Mouse (Mus musculus): ENCODE data around the gene Gga3. TPM values are rescaled to one million over a fixed set of nuclear protein-coding genes. Genes with fewer than 3 reads are reported as not detected.

The Gga3 gene
- polyA plus RNA-seq, 1 experiment from 2014 or later = 25.7 TPM

DNA sequence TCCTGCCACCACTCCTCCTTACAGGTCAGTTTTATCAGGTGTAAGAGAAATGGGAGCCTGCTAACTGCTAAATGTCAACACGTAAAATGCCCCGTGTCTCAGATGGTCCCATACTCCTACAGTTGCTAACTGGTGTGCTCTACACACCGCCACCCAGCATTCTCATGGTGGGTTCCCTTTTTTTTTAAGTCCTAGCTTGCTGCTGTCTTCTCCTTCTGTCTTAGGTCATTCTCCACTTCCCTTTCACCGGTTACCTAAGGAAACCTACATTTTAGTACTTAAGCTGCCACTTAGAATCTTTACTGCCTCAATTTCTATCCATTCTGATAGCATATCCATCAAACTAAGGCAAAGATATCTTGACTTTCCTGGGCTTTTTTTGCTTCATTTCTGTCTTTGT is 2.7 kb downstream of the Gga3 start:
- no peak overlapping the region for H3K27ac ChIP-seq
- DNase-seq (ENCODE audit: low spot score) = no peak
- H3K4me3 ChIP-seq = peak overlapping the region; percentile 12
- H3K27me3 ChIP-seq (ENCODE audit: insufficient read depth, poor library complexity, severe bottlenecking) = no peaks in the 10 kb centered on the region
- peaks cover 47% of the 10 kb centered on the region for H3K4me1 ChIP-seq
- H3K9me3 ChIP-seq = no peaks in the 10 kb centered on the region
- 74% methylated on average over 4 of the region's 4 CpGs for WGBS
- peaks cover 39% of the 10 kb centered on the region for H3K36me3 ChIP-seq

DNA sequence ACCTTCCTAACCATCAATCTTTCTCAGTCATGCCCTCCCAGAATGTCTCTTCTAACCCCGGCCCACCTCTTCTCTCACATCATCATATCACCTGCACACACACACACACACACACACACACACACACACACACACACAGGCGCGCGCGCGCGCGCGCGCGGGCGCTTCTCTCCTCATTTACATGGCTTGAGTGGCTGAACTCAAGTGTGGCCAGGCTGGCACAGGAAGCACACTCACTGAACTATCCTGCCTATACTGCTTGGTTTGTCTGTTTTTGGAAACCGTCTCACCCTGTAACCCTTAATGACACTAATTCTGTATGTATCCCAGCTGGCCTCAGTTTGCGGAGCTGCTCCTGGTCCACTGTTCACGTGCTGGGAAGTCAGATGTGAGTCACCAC is 3.1 kb downstream of the Gga3 start:
- H3K36me3 ChIP-seq = peaks cover 39% of the 10 kb centered on the region

DNA sequence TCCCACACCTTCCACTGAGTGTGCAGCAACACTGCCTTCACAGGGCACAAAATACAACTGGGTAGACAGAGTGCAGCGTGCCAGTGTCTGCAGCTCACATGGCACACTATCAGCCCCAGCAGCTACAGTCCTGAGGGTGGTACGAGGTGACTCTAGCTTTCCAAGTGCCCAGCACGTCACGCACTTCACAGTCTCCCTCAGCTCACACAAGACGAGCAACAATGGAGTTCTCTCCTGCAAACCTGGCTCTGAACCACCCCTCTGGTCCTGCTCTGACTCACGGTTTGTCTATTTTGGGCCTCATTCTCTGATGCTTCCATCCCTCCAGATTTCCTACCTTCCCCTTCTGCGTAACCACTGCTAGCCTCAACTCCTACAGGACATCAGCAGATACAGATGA is 4.1 kb downstream of the Gga3 start:
- Histone ChIP-seq H3K4me3 (no peak overlapping the region), H3K36me3 (peaks cover 43% of the 10 kb centered on the region), H3K4me1 (peaks cover 37% of the 10 kb centered on the region), H3K9me3 (no peaks in the 10 kb centered on the region), H3K27me3 (ENCODE audit: insufficient read depth, poor library complexity, severe bottlenecking) (no peaks in the 10 kb centered on the region), H3K27ac (no peak overlapping the region)
- no peak for DNase-seq (ENCODE audit: low spot score)
- WGBS = 86% methylated on average over 7 of the region's 7 CpGs

More for the DNA sequence above, 3.1 kb downstream of the Gga3 start:
- H3K27me3 ChIP-seq (ENCODE audit: insufficient read depth, poor library complexity, severe bottlenecking) = no peaks in the 10 kb centered on the region
- WGBS = 92% methylated on average over 15 of the region's 15 CpGs
- H3K4me3 ChIP-seq = peak overlapping the region; percentile 12
- no peaks in the 10 kb centered on the region for H3K9me3 ChIP-seq
- H3K4me1 ChIP-seq = peaks cover 47% of the 10 kb centered on the region
- H3K27ac ChIP-seq = no peak overlapping the region
- no peak for DNase-seq (ENCODE audit: low spot score)

DNA sequence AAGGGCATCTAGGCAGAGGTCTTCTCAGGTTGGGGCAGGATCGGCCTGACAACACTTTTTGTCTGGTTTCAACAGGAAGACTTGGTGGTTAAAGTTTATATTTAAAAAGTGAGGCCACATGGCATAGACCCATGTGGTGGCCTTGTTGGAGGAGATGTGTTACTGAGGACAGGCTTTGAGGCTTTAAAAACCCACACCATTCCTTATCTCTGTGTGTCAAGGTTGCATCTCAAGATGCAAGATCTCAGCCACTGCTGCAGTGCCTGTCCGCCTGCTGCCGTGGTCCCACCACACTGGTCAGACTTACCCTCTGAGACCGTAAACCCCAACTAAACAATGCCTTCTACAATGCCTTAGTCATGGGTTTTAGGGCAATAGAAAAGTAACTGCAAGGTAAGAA is 5.5 kb downstream of the Gga3 start:
- Histone ChIP-seq H3K9me3 (no peaks in the 10 kb centered on the region), H3K27ac (no peak overlapping the region), H3K27me3 (ENCODE audit: insufficient read depth, poor library complexity, severe bottlenecking) (no peaks in the 10 kb centered on the region), H3K4me3 (no peak overlapping the region), H3K36me3 (peaks cover 57% of the 10 kb centered on the region), H3K4me1 (peaks cover 35% of the 10 kb centered on the region)
- no peak for DNase-seq (ENCODE audit: low spot score)
- WGBS = 94% methylated on average over 4 of the region's 4 CpGs

DNA sequence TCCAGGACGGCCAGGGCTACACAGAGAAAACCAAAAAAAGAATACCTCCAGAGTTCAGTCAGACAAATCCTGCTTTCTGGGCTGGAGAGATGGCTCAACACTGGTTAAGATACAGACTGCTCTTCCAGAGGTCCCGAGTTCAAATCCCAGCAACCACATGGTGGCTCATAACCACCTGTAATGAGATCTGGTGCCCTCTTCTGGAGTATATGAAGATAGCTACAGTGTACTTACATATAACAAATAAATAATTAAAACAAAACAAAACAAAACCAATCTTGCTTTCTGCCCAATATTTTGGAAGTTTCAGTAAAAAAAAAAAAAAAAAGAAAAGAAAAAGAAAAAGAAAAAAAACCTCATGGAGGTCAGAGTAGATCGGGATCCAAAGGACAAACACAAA is 8.6 kb downstream of the Gga3 start:
- H3K36me3 ChIP-seq = peaks cover 81% of the 10 kb centered on the region
- WGBS = 96% methylated on average over 3 of the region's 3 CpGs
- DNase-seq (ENCODE audit: low spot score) = no peak
- no peak overlapping the region for H3K4me3 ChIP-seq
- H3K27ac ChIP-seq = no peak overlapping the region
- H3K9me3 ChIP-seq = no peaks in the 10 kb centered on the region
- H3K4me1 ChIP-seq = peaks cover 7% of the 10 kb centered on the region; the same call in 1 of the 2 replicates
- no peaks in the 10 kb centered on the region for H3K27me3 ChIP-seq (ENCODE audit: insufficient read depth, poor library complexity, severe bottlenecking)

DNA sequence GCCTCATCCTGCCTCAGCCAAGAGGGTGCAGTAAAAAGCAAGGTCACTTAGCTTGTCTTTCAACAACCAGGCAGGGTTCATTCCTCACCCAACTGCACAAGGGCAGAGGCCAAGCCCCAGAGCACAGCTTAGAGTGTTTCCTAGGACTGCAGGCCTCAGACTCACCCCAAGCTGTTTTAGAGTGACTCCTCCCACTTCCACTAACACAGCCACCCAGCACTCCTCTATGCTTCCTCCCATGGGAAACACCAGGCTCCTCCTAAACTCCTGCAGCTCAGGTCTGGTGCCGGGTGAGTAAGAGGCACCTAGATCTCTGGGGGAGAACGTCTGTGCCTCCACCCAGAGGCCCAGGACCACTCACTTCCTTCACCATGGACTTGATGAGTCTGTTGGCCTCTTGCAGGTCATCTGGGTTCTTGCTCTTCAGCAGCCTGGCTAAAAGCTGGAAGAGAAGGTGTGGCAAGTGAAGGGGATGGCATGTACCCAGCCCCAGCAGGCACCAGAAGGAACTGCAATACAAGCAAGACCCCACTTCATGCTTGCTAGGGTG is 13.2 kb downstream of the Gga3 start:
- H3K4me1 ChIP-seq = no peaks in the 10 kb centered on the region
- H3K27ac ChIP-seq = no peak overlapping the region
- peaks cover 94% of the 10 kb centered on the region for H3K36me3 ChIP-seq
- 90% methylated on average over 2 of the region's 2 CpGs for WGBS
- no peak for DNase-seq (ENCODE audit: low spot score)
- H3K27me3 ChIP-seq (ENCODE audit: insufficient read depth, poor library complexity, severe bottlenecking) = no peaks in the 10 kb centered on the region
- H3K4me3 ChIP-seq = no peak overlapping the region
- H3K9me3 ChIP-seq = no peaks in the 10 kb centered on the region

DNA sequence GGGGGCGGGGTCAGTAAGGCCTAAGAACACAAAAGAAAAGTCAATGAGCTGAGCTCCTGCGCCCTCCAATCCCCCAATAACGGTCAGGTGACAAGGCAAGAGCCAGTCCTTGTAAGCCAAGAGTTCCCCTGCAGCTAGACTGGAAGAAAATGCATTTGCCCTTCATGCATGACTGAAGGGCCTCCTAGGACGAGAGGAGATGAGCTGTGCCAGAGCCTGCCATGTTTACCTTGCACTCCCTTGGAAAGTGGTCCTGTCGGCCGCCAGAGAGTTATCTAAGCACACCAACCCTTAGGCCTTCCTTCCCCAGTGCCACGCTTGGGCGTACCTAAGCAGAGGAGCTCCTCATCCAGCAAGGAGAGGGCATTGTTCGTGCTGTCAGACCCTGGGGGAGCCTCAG is 15.9 kb downstream of the Gga3 start:
- 85% methylated on average over 9 of the region's 9 CpGs for WGBS
- Histone ChIP-seq H3K27me3 (ENCODE audit: insufficient read depth, poor library complexity, severe bottlenecking) (no peaks in the 10 kb centered on the region), H3K4me1 (no peaks in the 10 kb centered on the region), H3K27ac (no peak overlapping the region), H3K9me3 (no peaks in the 10 kb centered on the region), H3K4me3 (no peak overlapping the region), H3K36me3 (peaks cover 96% of the 10 kb centered on the region)
- DNase-seq (ENCODE audit: low spot score) = no peak

DNA sequence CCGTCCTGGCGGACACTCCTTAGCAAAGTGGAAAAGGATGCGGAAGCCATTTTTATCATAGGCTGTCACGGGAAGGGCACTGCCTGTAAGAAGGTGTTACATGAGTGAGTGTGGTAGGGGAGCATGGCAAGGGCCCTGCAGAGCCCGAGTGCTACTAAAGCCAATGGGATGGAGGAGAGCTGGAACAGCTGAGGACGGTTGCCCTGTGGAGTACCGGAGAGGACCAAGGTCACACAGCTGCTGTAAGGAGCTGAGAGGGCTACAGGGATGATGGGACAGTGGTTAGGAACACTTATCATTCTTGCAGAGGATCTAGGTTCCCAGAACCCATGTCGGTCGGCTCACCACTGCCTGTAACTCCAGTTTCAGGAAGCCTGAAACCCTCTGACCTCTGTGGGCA is 17.4 kb downstream of the Gga3 start:
- 90% methylated on average over 9 of the region's 9 CpGs for WGBS
- DNase-seq (ENCODE audit: low spot score) = no peak
- H3K4me3 ChIP-seq = no peak overlapping the region

DNA sequence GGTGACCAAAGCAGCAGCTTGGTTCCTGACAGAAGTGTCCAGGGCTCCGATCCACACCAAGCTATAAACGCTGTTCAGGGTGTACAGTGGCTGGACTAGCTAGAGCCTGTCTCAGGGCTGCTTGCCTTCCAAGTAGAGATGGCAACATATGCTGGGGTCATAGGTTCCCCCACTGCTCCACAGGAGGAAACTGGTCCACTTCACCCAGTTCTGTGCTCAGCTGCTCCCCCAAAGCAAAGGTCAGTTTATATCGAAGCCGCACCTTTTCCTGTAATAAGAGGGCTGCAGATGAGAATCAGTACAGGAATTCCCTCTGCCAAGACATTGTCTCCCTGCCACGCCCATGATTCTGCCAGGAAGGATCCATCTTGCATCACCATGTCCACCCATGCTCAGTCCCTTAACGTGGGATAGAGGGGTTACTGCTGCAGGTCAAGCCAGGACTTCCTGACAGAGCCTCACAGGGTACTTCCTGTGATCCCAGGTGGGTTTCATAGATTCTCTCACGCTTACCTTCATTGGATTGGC is 18.2 kb downstream of the Gga3 start:
- WGBS = 90% methylated on average over 7 of the region's 7 CpGs
- H3K4me3 ChIP-seq = no peak overlapping the region
- H3K27ac ChIP-seq = no peak overlapping the region

More for the DNA sequence above, 17.4 kb downstream of the Gga3 start:
- H3K4me1 ChIP-seq = no peaks in the 10 kb centered on the region
- no peaks in the 10 kb centered on the region for H3K9me3 ChIP-seq
- H3K27ac ChIP-seq = no peak overlapping the region
- peaks cover 97% of the 10 kb centered on the region for H3K36me3 ChIP-seq
- no peaks in the 10 kb centered on the region for H3K27me3 ChIP-seq (ENCODE audit: insufficient read depth, poor library complexity, severe bottlenecking)

DNA sequence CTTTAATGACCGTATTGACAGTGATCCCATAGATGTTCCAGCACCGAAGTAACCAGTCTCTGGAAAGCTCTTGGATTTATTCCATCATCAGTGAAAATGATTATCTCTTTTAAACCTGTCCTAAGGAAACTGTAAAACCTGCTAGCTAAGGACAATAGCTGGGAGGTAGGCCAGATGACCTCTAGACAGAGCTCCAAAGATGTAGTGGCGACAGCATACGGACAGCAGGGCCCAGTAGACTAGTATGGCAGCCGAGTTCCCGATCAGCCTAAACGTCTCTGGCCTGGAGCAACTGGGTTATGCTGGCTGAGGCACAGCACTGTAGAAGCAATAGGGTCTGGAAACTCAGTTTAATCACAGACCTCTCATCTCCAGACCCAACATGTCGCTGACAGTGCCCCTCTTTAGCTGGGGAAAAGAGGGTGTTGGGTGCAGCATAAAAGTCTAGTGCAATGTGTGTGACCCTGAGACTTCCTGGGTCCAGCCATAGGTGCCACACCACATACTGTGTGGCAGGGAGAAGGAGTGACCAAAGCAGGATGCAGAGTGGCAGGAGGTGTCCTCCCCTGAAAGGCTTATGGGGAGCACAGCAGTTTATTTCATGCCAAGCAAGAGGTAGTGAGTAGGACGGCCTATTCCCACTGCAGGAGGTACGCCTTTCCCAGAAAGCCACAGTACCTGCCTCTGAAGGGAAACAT is 19.3 kb downstream of the Gga3 start:
- H3K36me3 ChIP-seq = peaks cover 94% of the 10 kb centered on the region
- DNase-seq (ENCODE audit: low spot score) = no peak
- no peaks in the 10 kb centered on the region for H3K27me3 ChIP-seq (ENCODE audit: insufficient read depth, poor library complexity, severe bottlenecking)
- H3K9me3 ChIP-seq = no peaks in the 10 kb centered on the region
- WGBS = 87% methylated on average over 10 of the region's 10 CpGs
- H3K4me1 ChIP-seq = peaks cover 4% of the 10 kb centered on the region; the same call in 1 of the 2 replicates
- H3K4me3 ChIP-seq = no peak overlapping the region
- no peak overlapping the region for H3K27ac ChIP-seq

More for the DNA sequence above, 18.2 kb downstream of the Gga3 start:
- DNase-seq (ENCODE audit: low spot score) = no peak
- Histone ChIP-seq H3K27me3 (ENCODE audit: insufficient read depth, poor library complexity, severe bottlenecking) (no peaks in the 10 kb centered on the region), H3K36me3 (peaks cover 97% of the 10 kb centered on the region), H3K9me3 (no peaks in the 10 kb centered on the region), H3K4me1 (peaks cover 2% of the 10 kb centered on the region; the same call in 1 of the 2 replicates)

DNA sequence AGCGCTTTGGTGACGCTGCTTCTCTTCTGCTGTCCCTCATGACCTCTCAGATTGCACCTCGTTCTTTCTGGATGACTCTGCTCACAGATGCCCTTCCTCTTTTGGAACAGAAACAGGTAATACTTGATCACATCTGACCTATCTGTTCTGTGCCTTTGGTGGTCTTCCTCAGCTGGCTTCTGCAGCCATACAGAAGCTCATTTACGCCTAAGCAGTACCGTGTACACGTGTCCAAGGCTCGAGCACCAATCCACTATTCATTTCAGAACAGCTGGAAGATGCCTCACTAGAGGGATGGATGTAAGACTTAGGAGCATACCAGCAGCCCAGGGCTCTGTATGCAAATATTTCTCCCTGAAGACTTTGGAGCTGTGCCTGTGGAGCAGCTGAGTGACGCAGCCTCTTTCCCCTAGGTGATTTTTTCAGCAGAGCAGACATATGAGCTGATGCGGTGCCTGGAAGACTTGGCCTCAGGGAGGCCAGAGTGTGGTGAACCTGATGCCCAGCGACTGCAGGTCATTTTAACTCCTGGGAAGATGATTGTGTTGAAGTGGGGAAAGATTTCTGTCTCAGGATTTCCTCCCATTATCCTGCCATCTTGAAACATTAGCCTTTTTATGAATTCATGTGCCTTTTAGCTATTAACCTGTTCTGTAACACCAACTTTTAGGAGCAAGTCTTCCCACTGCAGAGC is 20.8 kb downstream of the Gga3 start:
- peaks cover 4% of the 10 kb centered on the region; the same call in 1 of the 2 replicates for H3K4me1 ChIP-seq
- no peaks in the 10 kb centered on the region for H3K9me3 ChIP-seq
- H3K27me3 ChIP-seq (ENCODE audit: insufficient read depth, poor library complexity, severe bottlenecking) = no peaks in the 10 kb centered on the region
- no peak for DNase-seq (ENCODE audit: low spot score)
- peaks cover 97% of the 10 kb centered on the region for H3K36me3 ChIP-seq
- 90% methylated on average over 10 of the region's 10 CpGs for WGBS
- no peak overlapping the region for H3K27ac ChIP-seq
- H3K4me3 ChIP-seq = no peak overlapping the region

DNA sequence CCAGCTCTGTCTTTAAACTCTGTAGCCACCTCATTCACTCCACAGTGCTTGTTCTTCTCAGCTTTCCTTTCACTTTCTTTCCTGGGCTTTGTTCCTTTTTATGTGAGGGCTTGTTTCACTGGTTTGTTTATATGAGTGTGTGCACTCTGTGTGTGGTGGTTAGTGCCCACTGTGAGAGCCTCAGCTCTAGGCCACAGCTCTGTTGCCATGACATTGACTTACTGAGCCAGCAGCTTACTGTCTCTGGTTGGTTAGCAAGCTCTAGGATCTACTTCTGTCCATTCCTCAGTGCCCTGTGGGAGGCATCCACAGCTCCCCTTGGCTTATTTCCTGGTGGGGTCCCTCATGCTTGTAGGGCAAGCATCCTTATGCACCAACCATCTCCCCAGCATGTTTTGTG is 24.8 kb downstream of the Gga3 start:
- no peaks in the 10 kb centered on the region for H3K27me3 ChIP-seq (ENCODE audit: insufficient read depth, poor library complexity, severe bottlenecking)
- H3K4me3 ChIP-seq = no peak overlapping the region
- no peaks in the 10 kb centered on the region for H3K9me3 ChIP-seq
- H3K4me1 ChIP-seq = peaks cover 4% of the 10 kb centered on the region; the same call in 1 of the 2 replicates
- peaks cover 77% of the 10 kb centered on the region for H3K36me3 ChIP-seq
- no peak overlapping the region for H3K27ac ChIP-seq
- DNase-seq (ENCODE audit: low spot score) = no peak

DNA sequence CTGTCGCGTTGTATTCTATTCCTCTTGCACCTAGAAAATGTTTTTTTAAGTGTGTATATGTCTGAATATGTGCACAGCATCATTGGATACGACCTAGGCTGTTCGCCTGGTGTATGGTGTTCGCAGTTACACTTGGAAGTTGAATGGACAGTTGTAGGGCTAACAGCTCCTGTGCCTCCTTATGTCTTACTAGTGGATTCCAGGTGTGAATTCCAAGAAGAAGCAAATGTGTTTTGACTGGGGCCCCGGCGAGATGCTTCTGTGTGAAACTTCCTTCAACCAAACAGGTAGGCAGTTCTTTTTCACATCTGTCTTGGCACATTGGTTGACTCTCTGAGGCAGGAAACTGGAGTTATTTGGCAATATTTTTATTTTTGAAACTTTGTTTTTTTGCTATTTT is 38.9 kb downstream of the Gga3 start:
- DNase-seq (ENCODE audit: low spot score) = no peak
- Histone ChIP-seq H3K36me3 (peaks cover 42% of the 10 kb centered on the region), H3K4me1 (peaks cover 17% of the 10 kb centered on the region), H3K27me3 (ENCODE audit: insufficient read depth, poor library complexity, severe bottlenecking) (no peaks in the 10 kb centered on the region), H3K27ac (peak overlapping the region; percentile 99), H3K4me3 (peak overlapping the region; percentile 80), H3K9me3 (no peaks in the 10 kb centered on the region)
- 13% methylated on average over 7 of the region's 7 CpGs for WGBS
